Mouse (Mus musculus): ENCODE measurements around the gene Ahnak2.

- TF ChIP-seq CTCF (IDR thresholded peaks at IDR 0.05; ENCODE audit: low read depth, low read length), result no peak
- TF ChIP-seq POLR2A (IDR thresholded peaks at IDR 0.05; ENCODE audit: extremely low read depth, insufficient read depth, low read length), result no peak
Measured at GRCm38 (mm10) chr12:112730808-112731207, 71.6 kb downstream of the Ahnak2 start.

All from liver, adult 2 months (tissue).